Mouse (Mus musculus) spleen, postnatal 4 days (tissue): ENCODE measurements around the gene Prkn.

Experiments used
- DNase-seq, 2 experiments: peaks; one replicate each; pipeline ENCODE4 v3.0.0; 2022; ENCODE audit warnings: low spot score in 2 of 2

The Prkn gene

GRCm38 (mm10) chr17:12039922-12040321 is 1199.7 kb downstream of the Prkn start:
- peak in 1 of 2 experiments; percentile 31 for DNase-seq

DNA sequence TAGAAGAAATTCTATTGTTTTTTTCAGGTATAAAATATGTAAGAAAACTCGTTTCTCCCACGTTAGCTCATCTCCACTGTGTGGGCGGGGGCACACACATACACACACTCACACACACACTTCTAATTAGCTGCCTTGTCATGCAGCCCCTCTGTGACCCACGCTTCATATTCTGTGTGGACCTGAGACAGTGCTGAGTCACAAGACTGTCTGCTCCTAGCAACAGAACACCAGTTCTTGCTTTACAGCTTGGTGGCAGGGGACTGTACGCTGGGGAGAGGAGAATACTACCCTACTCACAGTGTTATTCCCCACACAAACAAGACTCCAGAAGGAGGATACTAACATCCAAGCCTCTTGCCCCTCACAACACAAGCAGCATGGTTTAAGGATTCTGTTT is 1200.4 kb downstream of the Prkn start:
- no peak for DNase-seq

- DNase-seq, result no peak
Observed at GRCm38 (mm10) chr17:12041091-12041655, 1201.0 kb downstream of the Prkn start.

- peak in 1 of 2 experiments; percentile 25 for DNase-seq
Observed at GRCm38 (mm10) chr17:12042561-12043256, 1202.5 kb downstream of the Prkn start.

DNA sequence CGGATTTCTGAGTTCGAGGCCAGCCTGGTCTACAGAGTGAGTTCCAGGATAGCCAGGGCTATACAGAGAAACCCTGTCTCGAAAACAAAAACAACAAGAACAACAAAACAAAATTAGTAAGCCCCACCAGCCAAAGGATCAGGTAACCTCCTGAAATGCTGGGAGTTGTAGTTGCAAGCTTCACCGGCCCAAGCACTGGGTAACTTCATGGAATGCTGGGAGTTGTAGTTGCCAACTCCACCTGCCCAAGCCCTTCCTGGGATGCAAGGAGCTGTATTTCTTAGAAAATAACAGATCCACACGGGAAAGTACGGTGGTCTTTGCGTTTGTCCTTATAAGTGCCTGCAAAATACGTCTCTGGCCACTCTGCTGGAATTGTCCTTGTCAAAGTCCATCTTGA is 1204.0 kb downstream of the Prkn start:
- no peak for DNase-seq

GRCm38 (mm10) chr17:12045861-12046273 is 1205.7 kb downstream of the Prkn start:
- DNase-seq, result no peak

DNA sequence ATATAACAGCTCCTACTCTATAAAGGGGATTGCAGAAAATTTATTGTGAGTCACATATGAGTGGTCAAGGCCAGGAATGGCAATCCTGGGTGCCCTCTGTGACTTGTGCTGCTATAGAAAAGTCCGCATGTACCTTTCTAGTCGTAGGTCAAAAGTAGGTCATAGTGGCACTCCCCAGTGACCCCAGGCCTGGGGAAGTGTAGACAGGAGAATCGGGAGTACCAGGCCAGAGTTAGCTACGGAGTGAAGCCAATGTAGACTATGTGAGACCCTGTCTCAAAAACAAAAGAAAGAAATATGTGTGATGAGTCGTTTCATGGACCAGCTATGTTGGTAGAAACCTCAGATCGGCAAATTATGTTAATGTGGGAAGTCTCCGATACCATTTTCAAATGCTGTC is 1206.8 kb downstream of the Prkn start:
- DNase-seq, result no peak

DNA sequence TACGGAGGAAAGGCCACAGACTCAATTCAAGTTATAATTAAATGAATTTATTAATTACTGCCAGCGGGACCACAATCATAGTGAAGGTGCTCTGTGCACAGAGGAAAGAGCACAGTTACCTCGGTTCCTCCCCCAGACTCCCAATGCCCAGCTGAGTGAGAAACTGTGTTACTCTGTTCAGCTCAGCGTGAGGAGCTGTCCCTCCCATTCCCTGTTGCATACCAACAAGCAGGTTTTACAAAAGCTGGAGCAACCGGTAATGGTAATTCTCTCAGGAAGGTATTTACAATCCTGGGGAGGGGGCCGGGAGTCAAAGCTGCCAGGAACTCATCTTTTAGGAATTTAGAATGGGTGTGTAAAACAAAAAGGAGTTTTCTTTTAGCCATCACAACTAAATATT is 1207.3 kb downstream of the Prkn start:
- DNase-seq, result no peak

- peak in 1 of 2 experiments; percentile 22 for DNase-seq
Observed at GRCm38 (mm10) chr17:12048695-12049490, 1208.7 kb downstream of the Prkn start.

GRCm38 (mm10) chr17:12050261-12050660 is 1210.1 kb downstream of the Prkn start:
- no peak for DNase-seq

DNA sequence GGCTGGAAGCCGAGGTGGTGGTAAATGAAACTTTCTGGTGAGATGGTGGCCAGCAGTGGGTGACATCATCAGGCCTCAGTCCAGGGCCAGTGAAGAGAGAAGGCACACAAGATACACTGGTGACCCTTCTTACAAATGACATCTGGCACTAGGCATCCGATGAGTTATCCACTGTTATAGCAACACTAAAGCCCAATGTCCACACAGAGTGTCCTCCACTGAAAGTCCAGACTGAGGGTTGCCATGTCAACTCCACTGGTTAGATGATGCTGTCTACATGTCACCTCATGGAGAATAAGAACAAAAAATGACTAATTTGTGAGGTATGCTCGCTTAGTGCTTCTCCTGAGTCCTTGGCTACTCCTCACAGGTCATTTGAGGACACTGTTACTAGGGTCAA is 1210.8 kb downstream of the Prkn start:
- no peak for DNase-seq

DNA sequence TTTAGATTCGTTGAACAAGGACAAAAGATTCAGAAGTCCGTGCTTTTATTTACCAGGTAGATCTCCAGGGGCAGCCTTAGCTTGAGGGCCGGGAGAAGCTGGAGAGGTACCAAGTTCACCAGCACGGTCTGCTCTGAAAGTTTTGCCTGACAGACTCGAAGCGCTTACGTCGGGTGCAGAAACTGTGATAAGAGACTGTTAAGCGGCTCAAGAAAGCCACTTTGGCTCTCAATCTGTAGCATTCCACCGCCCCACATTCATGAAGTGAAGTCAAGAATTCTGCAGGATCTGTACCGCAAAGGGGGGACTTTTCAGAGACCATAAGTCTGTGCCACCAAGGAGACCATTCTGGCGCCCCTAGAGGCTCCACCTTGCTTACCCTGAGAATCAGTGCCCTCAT is 1212.5 kb downstream of the Prkn start:
- no peak for DNase-seq

- no peak for DNase-seq
Observed at GRCm38 (mm10) chr17:12059041-12059440, 1218.9 kb downstream of the Prkn start.

GRCm38 (mm10) chr17:12061381-12061780 is 1221.2 kb downstream of the Prkn start:
- DNase-seq, result no peak

DNA sequence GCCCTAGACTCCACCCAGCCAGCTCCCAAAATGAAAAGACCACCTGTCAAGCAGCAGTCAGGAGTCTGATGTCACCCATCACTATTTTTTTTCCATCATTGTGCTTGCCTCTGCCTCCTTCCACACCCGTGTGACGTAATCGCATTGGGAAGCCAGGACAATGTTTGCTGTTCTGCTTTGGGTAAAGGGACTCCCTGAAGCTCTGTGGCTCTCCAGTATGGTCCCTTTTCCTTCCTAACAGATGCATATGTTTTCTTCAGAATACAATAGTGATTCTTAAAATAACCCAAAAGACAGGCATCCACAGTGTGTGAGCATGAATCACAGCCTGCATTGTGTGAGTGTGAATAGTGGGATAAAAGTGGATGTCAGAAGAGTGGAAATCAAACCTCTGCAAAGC is 1222.7 kb downstream of the Prkn start:
- DNase-seq, result no peak

DNA sequence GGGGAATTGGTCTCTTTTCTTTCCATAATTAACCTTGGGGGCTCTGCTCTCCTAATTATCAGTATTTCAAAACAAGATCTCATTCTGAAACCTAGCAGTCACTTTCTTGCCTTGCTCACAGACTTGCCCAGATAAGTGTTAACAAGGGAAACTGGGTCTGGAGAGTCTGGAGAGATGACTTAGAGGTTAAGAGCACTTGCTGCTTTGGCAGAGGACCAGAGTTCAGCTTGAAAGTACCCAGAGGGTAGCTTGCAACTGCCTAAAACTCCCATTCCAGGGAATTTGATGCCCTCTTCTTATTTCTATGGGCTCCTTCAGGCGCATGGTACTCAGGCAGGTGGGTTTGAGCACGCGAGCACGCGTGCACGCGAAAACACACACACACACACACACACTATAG is 1223.3 kb downstream of the Prkn start:
- DNase-seq, result no peak

DNA sequence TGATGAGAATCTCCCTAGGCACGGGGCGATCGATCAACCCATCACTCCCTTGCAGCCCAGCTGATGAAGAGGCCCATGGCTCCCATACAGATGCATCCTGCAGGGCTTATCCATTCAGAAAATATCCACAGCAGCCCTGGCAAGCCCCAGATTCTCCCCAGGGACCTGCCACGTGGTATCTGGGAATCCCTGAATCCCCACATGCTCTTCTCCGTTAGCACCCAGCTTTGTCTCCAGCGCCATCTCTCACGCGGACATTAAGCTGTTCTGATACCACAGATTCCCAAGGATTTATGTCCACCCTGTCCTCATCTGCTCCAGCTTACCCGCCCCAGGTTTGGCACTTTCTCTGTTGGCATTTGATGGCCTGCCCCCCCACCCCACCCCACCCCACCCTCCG is 1225.9 kb downstream of the Prkn start:
- no peak for DNase-seq

- no peak for DNase-seq
Observed at GRCm38 (mm10) chr17:12076816-12077215, 1236.6 kb downstream of the Prkn start.

GRCm38 (mm10) chr17:12080656-12081495 is 1240.7 kb downstream of the Prkn start:
- no peak for DNase-seq

- no peak for DNase-seq
Observed at GRCm38 (mm10) chr17:12082201-12082600, 1242.0 kb downstream of the Prkn start.

GRCm38 (mm10) chr17:12090261-12090927 is 1250.2 kb downstream of the Prkn start:
- no peak for DNase-seq
